Mouse (Mus musculus) right cerebral cortex, postnatal 14 days (tissue): ENCODE measurements around the gene Tmem106c.

Source experiments
- DNase-seq: peaks from one replicate; pipeline ENCODE4 v3.0.0; 2022

Tmem106c gene

GRCm38 (mm10) chr15:98002113-98002990 lies 38.4 kb downstream of the Tmem106c start:
- DNase-seq, result no peak

- DNase-seq, result no peak
Observed at GRCm38 (mm10) chr15:98002991-98003821, 39.2 kb downstream of the Tmem106c start.

- DNase-seq, result no peak
Observed at GRCm38 (mm10) chr15:98003822-98004739, 40.1 kb downstream of the Tmem106c start, which contains the start of gene Col2a1. Gene Col2a1, minus strand, starts transcription at chr15:98004695.

- DNase-seq, result no peak
Observed at GRCm38 (mm10) chr15:98004740-98005159, 40.8 kb downstream of the Tmem106c start.

- DNase-seq, result no peak
Observed at GRCm38 (mm10) chr15:98005181-98005580, 41.2 kb downstream of the Tmem106c start.

- no peak for DNase-seq
Observed at GRCm38 (mm10) chr15:98012810-98013209, 48.8 kb downstream of the Tmem106c start.

- no peak for DNase-seq
Observed at GRCm38 (mm10) chr15:98017925-98018324, 53.9 kb downstream of the Tmem106c start.

- DNase-seq, result no peak
Observed at GRCm38 (mm10) chr15:98019047-98019446, 55.0 kb downstream of the Tmem106c start.
